Mouse (Mus musculus) heart, adult 2 months (tissue): ENCODE measurements at regions not wholly inside any gene's neighbourhood (a gene's known extent, or its start where the extent isn't known, plus 50 kb on each side); places are given as distances from the start of the nearest gene placed in this dataset.

ENCODE experiments used
- DNase-seq, 2 experiments: peaks; one replicate each; pipeline ENCODE4 v3.0.0; 2021
- H3K27ac ChIP-seq: fragments of 200-600 bp; 2 replicates; pipeline ENCODE4 v1.8.1; 2022
- H3K27me3 ChIP-seq: fragments of 200-500 bp; 2 replicates; pipeline ENCODE4 v1.6.1; 2012; ENCODE audit warnings: mild to moderate bottlenecking, low read length, inconsistent platforms, mixed read lengths; ENCODE audit not compliant: control insufficient read depth, insufficient read depth
- H3K36me3 ChIP-seq: fragments of 200-500 bp; 2 replicates; pipeline ENCODE4 v1.6.1; 2012; ENCODE audit warnings: low read length, inconsistent platforms; ENCODE audit not compliant: control insufficient read depth, insufficient read depth
- H3K4me1 ChIP-seq: fragments of 200-500 bp; 2 replicates; pipeline ENCODE4 v1.6.1; 2011; ENCODE audit warnings: low read length; ENCODE audit not compliant: control insufficient read depth, insufficient read depth
- H3K4me3 ChIP-seq: fragments of 200-600 bp; 2 replicates; pipeline ENCODE4 v1.8.1; 2022
- H3K79me2 ChIP-seq: fragments of 200-500 bp; replicated peaks from 2 replicates; pipeline ENCODE4 v1.6.1; 2012; ENCODE audit warnings: mild to moderate bottlenecking, inconsistent platforms, low read length, moderate library complexity, mixed read lengths; ENCODE audit not compliant: control insufficient read depth, insufficient read depth
- H3K9ac ChIP-seq: fragments of 200-500 bp; 2 replicates; pipeline ENCODE4 v1.6.1; 2012; ENCODE audit warnings: low read depth, mild to moderate bottlenecking, control low read depth, inconsistent platforms, low read length, mixed read lengths
- CTCF ChIP-seq: fragments of 200-600 bp; IDR thresholded peaks from 2 replicates; pipeline ENCODE4 v1.8.1; 2022; ENCODE audit warnings: antibody characterized with exemption, mild to moderate bottlenecking, moderate library complexity
- EP300 ChIP-seq: fragments of 200-500 bp; IDR thresholded peaks from 2 replicates; pipeline ENCODE4 v1.6.1; 2011; ENCODE audit warnings: low read depth, low read length, control low read depth; ENCODE audit not compliant: insufficient read depth
- POLR2A ChIP-seq: fragments of 200-500 bp; IDR thresholded peaks from 2 replicates; pipeline ENCODE4 v1.6.1; 2011; ENCODE audit warnings: mild to moderate bottlenecking, low read depth, low read length, control low read depth; ENCODE audit not compliant: insufficient read depth
- WGBS: fragments of 180-500 bp; shearing (Covaris S2); methylation state at CpG from one replicate; pipeline ENCODE4 v1.1.7; 2018; 5-methylcytosine and 5-hydroxymethylcytosine counted together
- intact Hi-C: fragments of 180-260 bp; cut with DNase I; formaldehyde crosslinking; loops from one replicate; pipeline ENCODE4 v1.15.1; 2025

- Histone ChIP-seq H3K4me3 (no peak overlapping the region), H3K36me3 (no peaks in the 10 kb centered on the region), H3K27ac (no peak overlapping the region), H3K27me3 (no peaks in the 10 kb centered on the region), H3K79me2 (no peaks in the 10 kb centered on the region), H3K4me1 (no peaks in the 10 kb centered on the region), H3K9ac (no peak overlapping the region)
- no peak for DNase-seq
- TF ChIP-seq POLR2A, result no peak
- TF ChIP-seq CTCF, result no peak
- no peak for TF ChIP-seq EP300
- intact Hi-C loops, result no loop called here
Measured at GRCm38 (mm10) chr13:83214811-83215210, 289.0 kb upstream of the Mef2c start.

DNA sequence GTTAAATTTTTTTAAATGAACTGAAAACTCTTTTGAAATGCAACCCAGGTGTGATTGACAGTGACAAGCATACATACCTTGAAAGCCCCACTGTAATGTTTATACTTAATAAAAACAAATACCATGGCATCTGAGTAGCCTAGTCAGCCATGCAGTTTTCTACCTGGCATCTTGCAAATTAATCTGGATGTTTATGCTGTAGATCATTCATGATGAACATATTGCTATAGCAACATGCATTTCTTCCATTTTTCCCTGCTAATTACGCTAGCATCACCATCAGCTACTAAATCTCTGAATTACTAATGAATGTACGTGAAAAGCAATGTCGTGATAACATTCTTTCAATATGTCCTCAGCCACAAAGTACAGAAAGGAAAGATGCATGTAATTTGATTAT lies 287.4 kb upstream of the Mef2c start:
- no peak overlapping the region for H3K27ac ChIP-seq
- H3K79me2 ChIP-seq, result no peaks in the 10 kb centered on the region
- no peak overlapping the region for H3K9ac ChIP-seq
- intact Hi-C loops, result no loop called here
- no peaks in the 10 kb centered on the region for H3K36me3 ChIP-seq
- no peaks in the 10 kb centered on the region for H3K4me1 ChIP-seq
- DNase-seq, result no peak
- no peak overlapping the region for H3K4me3 ChIP-seq
- H3K27me3 ChIP-seq, result no peaks in the 10 kb centered on the region
- TF ChIP-seq POLR2A (no peak), EP300 (no peak), CTCF (no peak)
- WGBS, result 95% methylated on average over 3 of the region's 3 CpGs

DNA sequence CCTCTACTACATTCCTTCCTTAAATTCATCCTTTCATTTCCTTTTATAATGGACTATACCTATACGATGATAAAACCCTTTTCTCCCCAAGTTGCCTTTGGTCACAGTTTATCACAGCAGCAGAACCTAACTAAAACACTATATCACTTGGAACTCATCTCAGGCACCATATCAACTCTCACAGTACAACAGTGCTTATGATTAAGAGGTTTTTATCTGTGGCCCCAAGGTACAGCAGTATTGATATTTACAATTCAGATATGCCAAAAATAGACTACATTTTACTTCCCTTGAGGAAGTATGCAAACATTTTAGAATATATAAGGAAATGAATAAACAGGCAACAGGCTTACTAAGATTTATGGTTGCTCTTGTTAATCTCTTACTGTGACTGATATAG lies 251.4 kb upstream of the Mef2c start:
- H3K4me3 ChIP-seq, result no peak overlapping the region
- H3K4me1 ChIP-seq, result no peaks in the 10 kb centered on the region
- no peaks in the 10 kb centered on the region for H3K79me2 ChIP-seq
- no peak overlapping the region for H3K27ac ChIP-seq
- 73% methylated on average over 1 of the region's 1 CpGs for WGBS
- DNase-seq, result no peak
- intact Hi-C loops, result no loop called here
- no peaks in the 10 kb centered on the region for H3K27me3 ChIP-seq
- H3K9ac ChIP-seq, result no peak overlapping the region
- no peak for TF ChIP-seq EP300
- no peak for TF ChIP-seq POLR2A
- TF ChIP-seq CTCF, result no peak
- H3K36me3 ChIP-seq, result no peaks in the 10 kb centered on the region

- Histone ChIP-seq H3K4me1 (no peaks in the 10 kb centered on the region), H3K27ac (no peak overlapping the region), H3K4me3 (no peak overlapping the region), H3K9ac (no peak overlapping the region), H3K36me3 (no peaks in the 10 kb centered on the region), H3K79me2 (no peaks in the 10 kb centered on the region), H3K27me3 (no peaks in the 10 kb centered on the region)
- TF ChIP-seq POLR2A, result no peak
- TF ChIP-seq CTCF, result no peak
- no peak for TF ChIP-seq EP300
- 94% methylated on average over 1 of the region's 1 CpGs for WGBS
- intact Hi-C loops, result no loop called here
- DNase-seq, result no peak
Measured at GRCm38 (mm10) chr13:83266591-83266990, 237.2 kb upstream of the Mef2c start.

DNA sequence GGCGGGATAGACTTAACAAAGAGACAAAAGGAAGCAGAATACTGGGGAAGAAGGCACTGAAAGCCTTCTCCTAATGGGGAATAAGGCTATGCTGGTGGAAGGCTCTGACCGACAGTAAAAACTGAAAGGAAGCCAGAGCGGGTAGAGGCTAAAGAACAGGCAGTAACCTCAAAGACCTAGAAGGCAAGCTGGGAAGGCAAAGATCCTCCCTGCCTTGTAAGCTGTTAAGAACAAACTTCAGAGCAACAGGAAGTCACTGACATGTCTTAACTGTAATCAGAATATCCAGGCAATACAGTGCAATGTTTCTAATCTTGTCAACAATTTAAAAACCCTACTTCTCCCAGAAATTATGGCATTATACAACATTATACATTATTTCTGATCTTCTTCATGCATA lies 235.2 kb upstream of the Mef2c start:
- DNase-seq, result no peak
- intact Hi-C loops, result no loop called here
- Histone ChIP-seq H3K36me3 (no peaks in the 10 kb centered on the region), H3K9ac (no peak overlapping the region), H3K79me2 (no peaks in the 10 kb centered on the region), H3K27me3 (no peaks in the 10 kb centered on the region), H3K27ac (no peak overlapping the region), H3K4me3 (no peak overlapping the region), H3K4me1 (no peaks in the 10 kb centered on the region)
- WGBS, result 69% methylated on average over 3 of the region's 3 CpGs
- TF ChIP-seq EP300, result no peak

GRCm38 (mm10) chr13:83278695-83279094 lies 225.1 kb upstream of the Mef2c start:
- WGBS, result 93% methylated on average over 1 of the region's 1 CpGs

More at GRCm38 (mm10) chr13:83278695-83279094, 225.1 kb upstream of the Mef2c start:
- Histone ChIP-seq H3K27ac (no peak overlapping the region), H3K27me3 (no peaks in the 10 kb centered on the region), H3K36me3 (no peaks in the 10 kb centered on the region), H3K4me1 (no peaks in the 10 kb centered on the region), H3K9ac (no peak overlapping the region), H3K79me2 (no peaks in the 10 kb centered on the region), H3K4me3 (no peak overlapping the region)
- TF ChIP-seq POLR2A (no peak), EP300 (no peak), CTCF (no peak)
- intact Hi-C loops, result no loop called here
- no peak for DNase-seq
